Mouse (Mus musculus) cortical plate, adult 2 months (tissue): ENCODE data around the gene Aspscr1.

Source experiments
- CTCF ChIP-seq: fragments of 200-500 bp; IDR thresholded peaks from 2 replicates; pipeline ENCODE4 v1.5.1; 2011; ENCODE audit warnings: mild to moderate bottlenecking, control low read depth, low read length; ENCODE audit not compliant: insufficient read depth; ENCODE audit errors: extremely low read depth
- POLR2A ChIP-seq: fragments of 200-500 bp; IDR thresholded peaks from 2 replicates; pipeline ENCODE4 v1.6.1; 2011; ENCODE audit warnings: mild to moderate bottlenecking, low read length, control low read depth; ENCODE audit not compliant: insufficient read depth; ENCODE audit errors: extremely low read depth

DNA sequence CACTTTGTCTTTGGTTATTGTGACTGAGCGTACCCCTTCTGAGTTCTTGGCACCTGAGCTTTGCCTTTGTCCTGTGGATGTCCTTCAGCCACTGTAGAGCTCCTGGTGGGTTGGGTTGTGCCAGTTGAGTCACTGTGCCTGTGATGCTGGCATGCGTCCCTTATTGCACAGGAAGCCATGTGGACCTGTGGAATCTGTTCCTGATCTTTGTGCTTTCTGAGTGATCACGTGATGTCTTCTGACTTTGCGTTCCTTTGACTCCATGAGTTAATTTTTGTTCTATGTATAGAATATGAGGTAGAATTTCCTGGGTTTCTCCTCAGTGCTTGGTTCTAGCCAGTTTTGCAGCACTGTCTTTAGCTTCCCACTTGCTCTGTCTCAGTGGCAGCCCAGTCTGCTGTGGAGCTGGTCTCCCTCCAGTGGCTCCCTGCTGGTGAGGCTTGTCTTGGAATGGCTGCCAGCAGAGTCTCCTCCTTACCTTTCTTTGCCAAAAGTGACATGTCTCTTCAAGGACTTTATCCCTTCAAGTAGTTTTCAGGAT lies 19.8 kb downstream of the Aspscr1 start:
- TF ChIP-seq POLR2A (no peak), CTCF (no peak)
